Mouse (Mus musculus) granulocyte monocyte progenitor cell, adult 5-6 weeks (primary cell): ENCODE results near the gene Gm10282. TPM values are rescaled to one million over a fixed set of nuclear protein-coding genes. Genes with fewer than 3 reads are reported as not detected.

Source experiments
- ATAC-seq: replicated peaks from 2 replicates; pipeline ENCODE4 v1.8.0; 2016; ENCODE audit warnings: mild to moderate bottlenecking, moderate TSS enrichment, inconsistent platforms; ENCODE audit not compliant: poor library complexity, severe bottlenecking
- total RNA-seq, 2 experiments: library from RNA; stranded (forward) in 1 of 2; stranded (reverse) in 1 of 2; fragments of 200-712, 200-1000 nt in 1 of 2; fragments of >200 nt in 1 of 2; fragmentation: Nextera tagmentation in 1 of 2; gene quantifications; 2 replicates each; pipeline ENCODE4 v1.2.3; 2014 to 2017

Gene Gm10282
- total RNA-seq (2014; fragmentation: Nextera tagmentation) (29.7 and 33.2 TPM in 2 replicates), total RNA-seq (2017) (67.4 and 74.9 TPM in 2 replicates)

- no peak for ATAC-seq
Measured at GRCm38 (mm10) chr8:72305210-72305905, at the start of gene Gm10282. TSS of gene Gm10282 (minus strand) at chr8:72305260.

- peak; percentile 52 for ATAC-seq
Measured at GRCm38 (mm10) chr8:72354272-72354671, 49.2 kb upstream of the Gm10282 start.

- ATAC-seq = no peak
Measured at GRCm38 (mm10) chr8:72353700-72354045, 48.6 kb upstream of the Gm10282 start.

- ATAC-seq = no peak
Measured at GRCm38 (mm10) chr8:72352951-72353699, 48.1 kb upstream of the Gm10282 start.

- ATAC-seq = no peak
Measured at GRCm38 (mm10) chr8:72351405-72352005, 46.4 kb upstream of the Gm10282 start.

- ATAC-seq = peak; percentile 75
Measured at GRCm38 (mm10) chr8:72350727-72351126, 45.7 kb upstream of the Gm10282 start.

GRCm38 (mm10) chr8:72349838-72350237, 44.8 kb upstream of the Gm10282 start:
- ATAC-seq = peak; percentile 46

GRCm38 (mm10) chr8:72348956-72349355, 43.9 kb upstream of the Gm10282 start:
- no peak for ATAC-seq

- peak; percentile 45 for ATAC-seq
Measured at GRCm38 (mm10) chr8:72348114-72348513, 43.1 kb upstream of the Gm10282 start.

GRCm38 (mm10) chr8:72347553-72347952, 42.5 kb upstream of the Gm10282 start:
- peak; percentile 46 for ATAC-seq

- ATAC-seq = no peak
Measured at GRCm38 (mm10) chr8:72343725-72344124, 38.7 kb upstream of the Gm10282 start.

GRCm38 (mm10) chr8:72342556-72343300, 37.7 kb upstream of the Gm10282 start:
- no peak for ATAC-seq

- no peak for ATAC-seq
Measured at GRCm38 (mm10) chr8:72337034-72337433, 32.0 kb upstream of the Gm10282 start.

GRCm38 (mm10) chr8:72336273-72336672, 31.2 kb upstream of the Gm10282 start:
- ATAC-seq = no peak

- no peak for ATAC-seq
Measured at GRCm38 (mm10) chr8:72334144-72334641, 29.1 kb upstream of the Gm10282 start.

- no peak for ATAC-seq
Measured at GRCm38 (mm10) chr8:72333429-72334143, 28.5 kb upstream of the Gm10282 start.

GRCm38 (mm10) chr8:72331631-72332030, 26.6 kb upstream of the Gm10282 start:
- ATAC-seq = no peak

GRCm38 (mm10) chr8:72330806-72331516, 25.9 kb upstream of the Gm10282 start:
- ATAC-seq = peak; percentile 72

GRCm38 (mm10) chr8:72329116-72329515, 24.1 kb upstream of the Gm10282 start:
- ATAC-seq = no peak
